Mouse (Mus musculus) kidney, embryonic 16.5 days (tissue): ENCODE measurements around the gene Mylk. TPM values are rescaled to one million over a fixed set of nuclear protein-coding genes. Genes with fewer than 3 reads are reported as not detected.

Experiments used
- ATAC-seq: fragments of 200-750 bp; cut with Nextera tagmentation; 2 replicates; pipeline ENCODE4 v1.8.0; 2017; ENCODE audit warnings: moderate TSS enrichment; ENCODE audit not compliant: low FRiP score, low TSS enrichment
- H3K27ac ChIP-seq: fragments of 300-500 bp; sonication (generic); 2 replicates; pipeline ENCODE4 v1.5.1; 2014; ENCODE audit warnings: low read length
- H3K27me3 ChIP-seq: fragments of 300-500 bp; sonication (generic); 2 replicates; pipeline ENCODE4 v1.6.1; 2014; ENCODE audit warnings: low read length, control low read depth, mixed read lengths; ENCODE audit not compliant: insufficient read depth
- H3K36me3 ChIP-seq: fragments of 300-500 bp; sonication (generic); 2 replicates; pipeline ENCODE4 v1.6.1; 2014; ENCODE audit warnings: low read length, control low read depth, mixed read lengths; ENCODE audit not compliant: insufficient read depth
- H3K4me1 ChIP-seq: fragments of 300-500 bp; sonication (generic); 2 replicates; pipeline ENCODE4 v1.6.1; 2014; ENCODE audit warnings: low read length, control low read depth, mixed read lengths; ENCODE audit not compliant: insufficient read depth
- H3K4me2 ChIP-seq: fragments of 300-500 bp; sonication (generic); replicated peaks from 2 replicates; pipeline ENCODE4 v1.6.1; 2014; ENCODE audit warnings: low read depth, low read length
- H3K4me3 ChIP-seq: fragments of 300-500 bp; sonication (generic); 2 replicates; pipeline ENCODE4 v1.5.1; 2014; ENCODE audit warnings: mild to moderate bottlenecking, low read length
- H3K9ac ChIP-seq: fragments of 300-500 bp; sonication (generic); replicated peaks from 2 replicates; pipeline ENCODE4 v1.6.1; 2014; ENCODE audit warnings: low read length
- H3K9me3 ChIP-seq: fragments of 300-500 bp; sonication (generic); 2 replicates; pipeline ENCODE4 v1.6.1; 2016; ENCODE audit warnings: low read length, control low read depth
- WGBS: fragments of 180-500 bp; shearing (Covaris S2); extraction: QIAGEN DNeasy Blood & Tissue Kit; methylation state at CpG from one replicate; pipeline ENCODE4 v1.1.7; 2014; 5-methylcytosine and 5-hydroxymethylcytosine counted together
- polyA plus RNA-seq: library from polyadenylated mRNA; unstranded; fragments of >200 nt; fragmentation: Nextera tagmentation; extraction: Ambion mirVana; gene quantifications from 2 replicates; pipeline ENCODE4 v1.2.1, GENCODE M21; 2015

Mylk gene
- polyA plus RNA-seq, 1 experiment from 2014 or later, result 110 TPM

- no peak for ATAC-seq
- H3K36me3 ChIP-seq, result no peaks in the 10 kb centered on the region
- H3K4me1 ChIP-seq, result peaks cover 20% of the 10 kb centered on the region
- H3K9ac ChIP-seq, result no peak overlapping the region
- H3K27me3 ChIP-seq, result no peaks in the 10 kb centered on the region
- no peak overlapping the region for H3K4me3 ChIP-seq
- WGBS, result 94% methylated on average over 3 of the region's 3 CpGs
- H3K9me3 ChIP-seq, result no peaks in the 10 kb centered on the region
- no peak overlapping the region for H3K27ac ChIP-seq
- no peak overlapping the region for H3K4me2 ChIP-seq
Measured at GRCm38 (mm10) chr16:34860761-34861160, 115.8 kb downstream of the Mylk start.

DNA sequence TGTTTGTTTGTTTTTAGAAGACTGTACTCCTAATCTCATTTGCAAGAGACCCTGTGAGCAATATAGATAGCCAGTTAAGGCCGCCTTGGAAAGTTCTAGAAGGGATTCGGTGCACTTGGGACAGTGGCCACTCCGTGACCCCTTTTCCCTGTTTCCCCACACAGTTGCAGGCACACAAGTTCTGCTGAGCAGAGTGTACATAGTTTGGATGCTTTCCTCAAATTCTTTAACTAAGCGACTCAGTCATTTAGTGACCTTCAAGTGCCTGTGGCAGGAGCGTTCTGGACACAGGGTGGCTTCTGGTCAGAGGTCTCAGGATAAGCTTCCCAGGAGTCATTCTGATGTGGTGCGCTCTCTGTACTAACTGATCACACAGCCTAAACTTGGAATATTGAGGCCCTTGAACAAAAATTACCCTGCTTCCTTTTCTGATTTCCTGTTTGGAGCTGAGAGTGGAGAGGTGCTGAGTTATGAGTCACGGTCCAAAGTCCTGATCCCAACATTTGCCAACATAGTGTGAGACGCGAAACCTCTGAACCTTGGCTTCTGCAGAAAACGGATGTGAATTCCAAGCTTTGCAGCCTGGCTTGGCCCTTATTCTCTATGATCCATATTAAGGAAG lies 116.8 kb downstream of the Mylk start:
- Histone ChIP-seq H3K36me3 (no peaks in the 10 kb centered on the region), H3K4me1 (peaks cover 20% of the 10 kb centered on the region), H3K27ac (peak overlapping the region; percentile 27; the same call in 1 of the 2 replicates), H3K4me3 (no peak overlapping the region), H3K9ac (no peak overlapping the region), H3K27me3 (no peaks in the 10 kb centered on the region), H3K9me3 (no peaks in the 10 kb centered on the region), H3K4me2 (no peak overlapping the region)
- 57% methylated on average over 10 of the region's 10 CpGs for WGBS
- ATAC-seq, result no peak

GRCm38 (mm10) chr16:34865373-34865772 lies 120.4 kb downstream of the Mylk start:
- peaks cover 6% of the 10 kb centered on the region; the same call in 1 of the 2 replicates for H3K4me1 ChIP-seq
- 78% methylated on average over 4 of the region's 4 CpGs for WGBS
- no peak for ATAC-seq

GRCm38 (mm10) chr16:34867217-34867616 lies 122.2 kb downstream of the Mylk start:
- 90% methylated on average over 2 of the region's 2 CpGs for WGBS
- no peaks in the 10 kb centered on the region for H3K36me3 ChIP-seq

More at GRCm38 (mm10) chr16:34865373-34865772, 120.4 kb downstream of the Mylk start:
- Histone ChIP-seq H3K9ac (no peak overlapping the region), H3K4me2 (no peak overlapping the region), H3K9me3 (no peaks in the 10 kb centered on the region), H3K4me3 (no peak overlapping the region), H3K27me3 (no peaks in the 10 kb centered on the region), H3K27ac (no peak overlapping the region), H3K36me3 (no peaks in the 10 kb centered on the region)

DNA sequence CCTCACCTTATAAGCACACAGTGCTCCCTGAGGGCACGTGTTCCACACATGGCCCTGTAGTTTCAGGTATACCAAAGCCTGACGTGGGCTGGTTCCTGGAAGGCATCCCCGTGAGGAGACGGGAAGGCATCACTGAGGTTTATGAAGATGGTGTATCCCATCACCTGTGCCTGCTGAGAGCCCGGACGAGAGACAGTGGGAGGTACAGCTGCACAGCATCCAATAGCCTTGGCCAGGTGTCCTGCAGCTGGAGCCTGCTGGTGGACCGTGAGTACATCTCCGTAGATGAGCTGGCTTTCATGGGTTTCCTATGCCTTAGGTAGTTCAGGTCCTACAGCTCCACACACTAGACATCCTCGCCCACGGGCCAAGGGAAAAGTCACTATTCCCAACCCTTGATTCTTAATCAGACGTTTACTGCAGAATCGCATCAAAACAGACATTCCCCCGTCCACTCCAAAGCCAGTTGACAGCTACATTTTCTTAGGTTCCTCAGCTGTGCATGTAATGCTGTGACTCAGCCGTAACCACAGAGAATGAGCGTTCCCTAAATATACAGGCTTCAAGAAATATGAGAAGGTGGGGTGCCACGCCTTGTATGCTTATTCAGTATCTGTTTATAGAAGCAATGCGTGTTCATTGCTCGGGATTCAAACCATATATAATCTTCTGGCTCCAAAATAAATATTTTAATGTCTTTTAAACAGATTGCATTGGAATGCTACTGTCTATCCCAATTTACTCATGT lies 135.2 kb downstream of the Mylk start:
- Histone ChIP-seq H3K4me3 (no peak overlapping the region), H3K4me2 (no peak overlapping the region), H3K9ac (no peak overlapping the region), H3K36me3 (no peaks in the 10 kb centered on the region), H3K27ac (no peak overlapping the region), H3K27me3 (no peaks in the 10 kb centered on the region), H3K4me1 (no peaks in the 10 kb centered on the region), H3K9me3 (no peaks in the 10 kb centered on the region)
- no peak for ATAC-seq
- WGBS, result 76% methylated on average over 18 of the region's 18 CpGs

More at GRCm38 (mm10) chr16:34867217-34867616, 122.2 kb downstream of the Mylk start:
- Histone ChIP-seq H3K27ac (no peak overlapping the region), H3K4me3 (no peak overlapping the region), H3K27me3 (no peaks in the 10 kb centered on the region), H3K4me2 (no peak overlapping the region), H3K9ac (no peak overlapping the region), H3K4me1 (no peaks in the 10 kb centered on the region), H3K9me3 (no peaks in the 10 kb centered on the region)
- no peak for ATAC-seq

GRCm38 (mm10) chr16:34880815-34881214 lies 135.8 kb downstream of the Mylk start:
- no peaks in the 10 kb centered on the region for H3K36me3 ChIP-seq
- H3K27me3 ChIP-seq, result no peaks in the 10 kb centered on the region
- no peak for ATAC-seq
- 58% methylated on average over 4 of the region's 4 CpGs for WGBS
- no peak overlapping the region for H3K27ac ChIP-seq
- no peaks in the 10 kb centered on the region for H3K9me3 ChIP-seq
- H3K4me2 ChIP-seq, result no peak overlapping the region
- H3K4me3 ChIP-seq, result no peak overlapping the region
- H3K4me1 ChIP-seq, result no peaks in the 10 kb centered on the region
- H3K9ac ChIP-seq, result no peak overlapping the region

GRCm38 (mm10) chr16:34887037-34887436 lies 142.0 kb downstream of the Mylk start:
- Histone ChIP-seq H3K9me3 (no peaks in the 10 kb centered on the region), H3K36me3 (no peaks in the 10 kb centered on the region), H3K9ac (no peak overlapping the region), H3K4me3 (no peak overlapping the region), H3K4me1 (no peaks in the 10 kb centered on the region), H3K27me3 (no peaks in the 10 kb centered on the region), H3K27ac (no peak overlapping the region), H3K4me2 (no peak overlapping the region)
- ATAC-seq, result no peak
- WGBS, result 91% methylated on average over 1 of the region's 1 CpGs

DNA sequence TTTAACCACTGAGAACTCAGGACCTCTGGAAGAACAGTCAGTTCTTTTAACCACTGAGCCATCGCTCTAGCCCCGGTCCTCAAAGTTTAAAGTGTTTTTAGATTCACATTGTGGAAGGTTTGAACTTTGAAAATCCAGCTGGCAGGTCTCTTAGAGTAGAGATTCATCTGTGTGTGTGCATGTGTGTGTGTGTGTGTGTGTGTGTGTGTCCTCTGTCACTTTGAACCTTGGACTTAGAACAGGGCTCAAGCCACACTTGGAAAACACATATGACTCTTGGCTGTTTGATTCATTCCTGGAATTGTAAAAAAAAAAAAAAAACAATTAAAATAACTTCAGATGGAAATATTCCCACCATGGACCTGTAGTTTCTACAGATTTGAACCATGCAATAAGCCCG lies 149.0 kb downstream of the Mylk start:
- no peaks in the 10 kb centered on the region for H3K36me3 ChIP-seq
- 91% methylated on average over 3 of the region's 3 CpGs for WGBS
- H3K27ac ChIP-seq, result no peak overlapping the region
- H3K4me3 ChIP-seq, result no peak overlapping the region
- no peak for ATAC-seq
- no peak overlapping the region for H3K9ac ChIP-seq
- no peak overlapping the region for H3K4me2 ChIP-seq
- H3K27me3 ChIP-seq, result no peaks in the 10 kb centered on the region
- H3K9me3 ChIP-seq, result no peaks in the 10 kb centered on the region
- H3K4me1 ChIP-seq, result peaks cover 8% of the 10 kb centered on the region; the same call in 1 of the 2 replicates

- ATAC-seq, result no peak
- Histone ChIP-seq H3K27me3 (no peaks in the 10 kb centered on the region), H3K4me3 (no peak overlapping the region), H3K9ac (no peak overlapping the region), H3K27ac (no peak overlapping the region), H3K4me1 (peaks cover 18% of the 10 kb centered on the region; the same call in 1 of the 2 replicates), H3K36me3 (no peaks in the 10 kb centered on the region), H3K9me3 (no peaks in the 10 kb centered on the region), H3K4me2 (no peak overlapping the region)
- 83% methylated on average over 10 of the region's 10 CpGs for WGBS
Measured at GRCm38 (mm10) chr16:34895916-34896315, 150.9 kb downstream of the Mylk start.

GRCm38 (mm10) chr16:34896996-34897395 lies 152.0 kb downstream of the Mylk start:
- H3K4me1 ChIP-seq, result peaks cover 18% of the 10 kb centered on the region; the same call in 1 of the 2 replicates
- WGBS, result 79% methylated on average over 3 of the region's 3 CpGs
- no peak for ATAC-seq

More at GRCm38 (mm10) chr16:34896996-34897395, 152.0 kb downstream of the Mylk start:
- Histone ChIP-seq H3K36me3 (no peaks in the 10 kb centered on the region), H3K27ac (no peak overlapping the region), H3K4me2 (no peak overlapping the region), H3K9me3 (no peaks in the 10 kb centered on the region), H3K27me3 (no peaks in the 10 kb centered on the region), H3K9ac (no peak overlapping the region), H3K4me3 (no peak overlapping the region)
